Mouse (Mus musculus) myocyte (in vitro differentiated cells): ENCODE results near the gene Rtn4rl1.

ENCODE experiments used
- E2F4 ChIP-seq: IDR thresholded peaks from one replicate; pipeline ENCODE4 v1.6.1; 2011; ENCODE audit warnings: mild to moderate bottlenecking, control low read depth, moderate library complexity; ENCODE audit not compliant: insufficient read depth
- MAX ChIP-seq: IDR thresholded peaks from one replicate; pipeline ENCODE4 v1.6.1; 2011; ENCODE audit warnings: low read depth, mild to moderate bottlenecking, control low read depth
- POLR2A ChIP-seq: IDR thresholded peaks from one replicate; pipeline ENCODE4 v1.6.1; 2011; ENCODE audit warnings: low read depth, mild to moderate bottlenecking, control low read depth, moderate library complexity; ENCODE audit not compliant: insufficient read length
- POLR2AphosphoS2 ChIP-seq: IDR thresholded peaks from one replicate; pipeline ENCODE4 v1.6.1; 2011; ENCODE audit warnings: low read depth, control low read depth; ENCODE audit not compliant: insufficient read length
- SRF ChIP-seq: IDR thresholded peaks from one replicate; pipeline ENCODE4 v1.6.1; 2011; ENCODE audit warnings: low read depth; ENCODE audit not compliant: control insufficient read depth, insufficient read length
- TCF12 ChIP-seq: IDR thresholded peaks from one replicate; pipeline ENCODE4 v1.6.1; 2011; ENCODE audit warnings: mild to moderate bottlenecking, control low read depth; ENCODE audit not compliant: poor library complexity, insufficient read depth, severe bottlenecking

- TF ChIP-seq POLR2A (no peak), POLR2AphosphoS2 (no peak), MAX (no peak), TCF12 (no peak), E2F4 (no peak), SRF (no peak)
Observed at GRCm38 (mm10) chr11:75257056-75257648, 63.6 kb downstream of the Rtn4rl1 start.
